Mouse (Mus musculus) kidney, adult 8-10 months (tissue): Measurements from ENCODE around the gene Zfp652.
"Not testable (repeated sequence)": the region's sequence is repeated elsewhere in the genome, so short reads cannot be mapped to it uniquely, and the experiment has no call there.

ENCODE experiments used
- DNase-seq, 2 experiments: peaks; one replicate each; pipeline ENCODE4 v3.0.0; 2022

Zfp652 gene

GRCm38 (mm10) chr11:95712563-95713224, at the start of gene Zfp652:
Zfp652 (plus strand) TSS chr11:95712673.
- peak; percentile 87 to 90 for DNase-seq

- peak; percentile 96 to 99 for DNase-seq
These were observed 45.8 kb upstream of the Zfp652 start, which contains the start of gene Phb for GRCm38 (mm10) chr11:95666529-95667149. Phb (plus strand) TSS chr11:95666957.

- DNase-seq = peak; percentile 73 to 74
These were observed 45.3 kb upstream of the Zfp652 start for GRCm38 (mm10) chr11:95667177-95667576.

GRCm38 (mm10) chr11:95668086-95668485, 44.4 kb upstream of the Zfp652 start:
- not testable (repeated sequence) for DNase-seq

GRCm38 (mm10) chr11:95675498-95675897, 37.0 kb upstream of the Zfp652 start:
- no peak for DNase-seq

- DNase-seq = peak in 1 of 2 experiments; percentile 34
These were observed 36.2 kb upstream of the Zfp652 start for GRCm38 (mm10) chr11:95676307-95676706.

- no peak for DNase-seq
These were observed 34.4 kb upstream of the Zfp652 start for GRCm38 (mm10) chr11:95677925-95678701.

- no peak for DNase-seq
These were observed 30.4 kb upstream of the Zfp652 start for GRCm38 (mm10) chr11:95681995-95682601.

GRCm38 (mm10) chr11:95682946-95683345, 29.5 kb upstream of the Zfp652 start:
- no peak for DNase-seq

- DNase-seq = peak; percentile 50 to 80
These were observed 26.4 kb upstream of the Zfp652 start for GRCm38 (mm10) chr11:95686031-95686430.

- DNase-seq = no peak
These were observed 25.3 kb upstream of the Zfp652 start for GRCm38 (mm10) chr11:95687084-95687656.

GRCm38 (mm10) chr11:95688515-95688914, 24.0 kb upstream of the Zfp652 start:
- peak; percentile 38 to 52 for DNase-seq

GRCm38 (mm10) chr11:95688981-95689380, 23.5 kb upstream of the Zfp652 start:
- DNase-seq = no peak

GRCm38 (mm10) chr11:95689544-95689943, 22.9 kb upstream of the Zfp652 start:
- DNase-seq = no peak

GRCm38 (mm10) chr11:95698541-95698940, 13.9 kb upstream of the Zfp652 start:
- no peak for DNase-seq

GRCm38 (mm10) chr11:95700778-95701739, 11.4 kb upstream of the Zfp652 start:
- DNase-seq = no peak

GRCm38 (mm10) chr11:95704032-95704969, 8.2 kb upstream of the Zfp652 start:
- DNase-seq = no peak

GRCm38 (mm10) chr11:95704970-95705330, 7.5 kb upstream of the Zfp652 start:
- DNase-seq = no peak

- DNase-seq = no peak
These were observed 2.9 kb upstream of the Zfp652 start for GRCm38 (mm10) chr11:95709534-95710040.

- DNase-seq = no peak
These were observed 2.0 kb upstream of the Zfp652 start for GRCm38 (mm10) chr11:95710478-95710877.
